Comparison of ENCODE assay signal across 7 mouse cellular contexts in the genomic region with DNA sequence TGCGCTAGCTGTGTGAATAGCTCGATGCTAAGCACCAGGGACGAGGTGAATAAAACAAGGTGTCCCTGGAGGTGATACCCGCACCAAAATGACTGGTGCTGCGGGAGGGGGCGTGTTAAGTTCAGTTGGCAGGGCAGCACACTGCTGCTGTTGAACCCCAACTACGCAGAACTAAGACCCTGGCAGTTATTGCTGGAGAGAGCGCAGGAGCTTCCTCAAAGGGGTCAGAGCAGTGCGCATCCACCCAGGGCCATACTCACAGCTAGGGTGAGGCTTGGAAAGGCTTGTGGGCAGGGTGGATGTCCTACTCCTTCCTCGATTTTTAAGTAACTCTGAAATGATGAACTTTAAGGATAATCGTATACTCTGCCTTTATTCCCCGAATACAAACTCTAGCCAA. TPM values are rescaled to one million over a fixed set of nuclear protein-coding genes. Genes with fewer than 3 reads are reported as not detected.
DNase-seq lines count a peak whose midpoint lies in the region; ATAC-seq and TF ChIP-seq lines count a peak whose summit lies in the region.

No protein-coding gene starts in this region.

- H3K4me2 ChIP-seq in limb, embryonic 14.5 days (replicated peaks; ENCODE audit: low read depth, low read length, severe bottlenecking) = peak overlapping the region; percentile 72
- H3K4me2 ChIP-seq in stomach, embryonic 15.5 days = peak overlapping the region; percentile 89

- no peak for DNase-seq in spleen, adult 2 months (ENCODE audit: low read depth in 1 of 2, low spot score in 2 of 2)
- DNase-seq in spleen, adult 18-20 months = no peak
- no peak for DNase-seq in forebrain, embryonic 10.5 days (ENCODE audit: extremely low spot score, low spot score)
- no peak for DNase-seq in limb, embryonic 14.5 days (ENCODE audit: low spot score)
- DNase-seq in right cerebral cortex, adult 2 months (ENCODE audit: low spot score in 2 of 2) = no peak
- no peak for DNase-seq in right cerebral cortex, postnatal 10 days (ENCODE audit: low spot score in 2 of 2)

- H3K4me1 ChIP-seq in spleen, adult 2 months (ENCODE audit: control insufficient read depth, insufficient read depth, insufficient read length) = no peaks in the 10 kb centered on the region; the same call in 1 of the 2 replicates
- peaks cover 36% of the 10 kb centered on the region for H3K4me1 ChIP-seq in forebrain, embryonic 10.5 days
- H3K4me1 ChIP-seq in limb, embryonic 14.5 days (ENCODE audit: control insufficient read depth, insufficient read depth, low read length) = peaks cover 3% of the 10 kb centered on the region; the same call in 1 of the 2 replicates
- H3K4me1 ChIP-seq in stomach, embryonic 15.5 days = peaks cover 8% of the 10 kb centered on the region

- H3K36me3 ChIP-seq in spleen, adult 2 months (ENCODE audit: control insufficient read depth, insufficient read depth, low read length) = no peaks in the 10 kb centered on the region
- peaks cover 11% of the 10 kb centered on the region for H3K36me3 ChIP-seq in forebrain, embryonic 10.5 days (replicated peaks)
- H3K36me3 ChIP-seq in limb, embryonic 14.5 days (ENCODE audit: control insufficient read depth, insufficient read depth, low read length) = peaks cover 13% of the 10 kb centered on the region
- no peaks in the 10 kb centered on the region for H3K36me3 ChIP-seq in stomach, embryonic 15.5 days

- TF ChIP-seq POLR2A in spleen, adult 2 months (IDR thresholded peaks at IDR 0.05; ENCODE audit: low read depth, low read length) = no peak
- TF ChIP-seq POLR2A in limb, embryonic 14.5 days (IDR thresholded peaks at IDR 0.05; ENCODE audit: borderline replicate concordance, extremely low read depth, insufficient read depth, insufficient read length) = no peak

- no peak for TF ChIP-seq CTCF in spleen, adult 2 months (IDR thresholded peaks at IDR 0.05; ENCODE audit: extremely low read depth, insufficient read depth, insufficient read length, insufficient replicate concordance)

- 22% methylated on average over 12 of the region's 12 CpGs for WGBS in spleen, adult 2 months
- WGBS in forebrain, embryonic 10.5 days = 22% methylated on average over 12 of the region's 12 CpGs
- 18% methylated on average over 12 of the region's 12 CpGs for WGBS in limb, embryonic 14.5 days
- 19% methylated on average over 12 of the region's 12 CpGs for WGBS in stomach, embryonic 15.5 days

- H3K27me3 ChIP-seq in spleen, adult 2 months (ENCODE audit: control insufficient read depth, insufficient read depth, low read length) = no peaks in the 10 kb centered on the region
- peaks cover 45% of the 10 kb centered on the region for H3K27me3 ChIP-seq in forebrain, embryonic 10.5 days (ENCODE audit: poor library complexity, severe bottlenecking)
- no peaks in the 10 kb centered on the region; the same call in 1 of the 2 replicates for H3K27me3 ChIP-seq in limb, embryonic 14.5 days (ENCODE audit: control insufficient read depth, insufficient read depth, low read length)
- H3K27me3 ChIP-seq in stomach, embryonic 15.5 days (replicated peaks) = peaks cover 23% of the 10 kb centered on the region

- ATAC-seq in limb, embryonic 14.5 days (ENCODE audit: low FRiP score, low read depth) = peak; percentile 16; the same call in 1 of the 2 replicates
- ATAC-seq in stomach, embryonic 15.5 days (ENCODE audit: insufficient read depth, low FRiP score, low read depth) = no peak

- H3K9ac ChIP-seq in limb, embryonic 14.5 days (ENCODE audit: low read depth, low read length, severe bottlenecking) = peak overlapping the region; percentile 62
- H3K9ac ChIP-seq in stomach, embryonic 15.5 days = peak overlapping the region; percentile 65

- H3K27ac ChIP-seq in spleen, adult 2 months (ENCODE audit: insufficient read depth, low read length) = no peak overlapping the region
- H3K27ac ChIP-seq in forebrain, embryonic 10.5 days = peak overlapping the region; percentile 83
- H3K27ac ChIP-seq in limb, embryonic 14.5 days (replicated peaks; ENCODE audit: low read depth, low read length) = no peak overlapping the region
- H3K27ac ChIP-seq in stomach, embryonic 15.5 days = no peak overlapping the region

- H3K4me3 ChIP-seq in spleen, adult 2 months (ENCODE audit: extremely low read depth, insufficient read depth, insufficient read length) = peak overlapping the region; percentile 93
- peak overlapping the region; percentile 67 for H3K4me3 ChIP-seq in forebrain, embryonic 10.5 days
- H3K4me3 ChIP-seq in limb, embryonic 14.5 days (replicated peaks; ENCODE audit: low read length) = peak overlapping the region; percentile 60
- H3K4me3 ChIP-seq in stomach, embryonic 15.5 days (replicated peaks) = peak overlapping the region; percentile 77

- H3K9me3 ChIP-seq in forebrain, embryonic 10.5 days = no peaks in the 10 kb centered on the region
- H3K9me3 ChIP-seq in limb, embryonic 14.5 days (ENCODE audit: control insufficient read depth, low read length) = no peaks in the 10 kb centered on the region
- H3K9me3 ChIP-seq in stomach, embryonic 15.5 days = no peaks in the 10 kb centered on the region

RNA-seq across cellular contexts. Expression of a gene that starts 0.5 kb away (rescaled TPM):
- polyA plus RNA-seq in spleen, adult 2 months (2012; rRNA removed) = 10.9 and 11.1 TPM in 2 replicates
- 15.3 and 17.8 TPM in 2 replicates for polyA plus RNA-seq in forebrain, embryonic 10.5 days (2016; fragmentation: Nextera tagmentation; extraction: Ambion mirVana)
- 16.7 and 24.9 TPM in 2 replicates for polyA plus RNA-seq in limb, embryonic 14.5 days (2012; rRNA removed)
- polyA plus RNA-seq in limb, embryonic 14.5 days (2014; fragmentation: Nextera tagmentation; extraction: Ambion mirVana) = 12.6 and 13.6 TPM in 2 replicates
- 14.5 and 14.9 TPM in 2 replicates for polyA plus RNA-seq in stomach, embryonic 15.5 days (2015; fragmentation: Nextera tagmentation; extraction: Ambion mirVana)

RNA-seq across cellular contexts. Expression of a gene that starts 12.0 kb away (rescaled TPM):
- polyA plus RNA-seq in spleen, adult 2 months (2012; rRNA removed) = 0.06 TPM in 1 of 2 replicates, not detected in the other
- 0.11 TPM in 1 of 2 replicates, not detected in the other for polyA plus RNA-seq in forebrain, embryonic 10.5 days (2016; fragmentation: Nextera tagmentation; extraction: Ambion mirVana)
- polyA plus RNA-seq in limb, embryonic 14.5 days (2012; rRNA removed) = 0.62 and 0.81 TPM in 2 replicates
- 0.34 and 0.51 TPM in 2 replicates for polyA plus RNA-seq in limb, embryonic 14.5 days (2014; fragmentation: Nextera tagmentation; extraction: Ambion mirVana)
- not detected in 2 replicates for polyA plus RNA-seq in stomach, embryonic 15.5 days (2015; fragmentation: Nextera tagmentation; extraction: Ambion mirVana)
